Mouse (Mus musculus) small intestine, adult 2 months (tissue): ENCODE measurements around the gene Hacd3.
A peak's percentile ranks its signal among the peaks of the same experiment; 100 is the strongest.

Experiments
- CTCF ChIP-seq: fragments of 200-500 bp; IDR thresholded peaks from 2 replicates; pipeline ENCODE4 v1.5.1; 2012; ENCODE audit warnings: low read depth, mild to moderate bottlenecking, control low read depth, inconsistent platforms, low read length, moderate library complexity, mixed read lengths; ENCODE audit not compliant: insufficient replicate concordance, insufficient read length; ENCODE audit errors: extremely low read depth
- POLR2A ChIP-seq: fragments of 200-500 bp; IDR thresholded peaks from 2 replicates; pipeline ENCODE4 v1.6.1; 2012; ENCODE audit warnings: low read depth, mild to moderate bottlenecking, control low read depth, inconsistent platforms, low read length, moderate library complexity

- peak; percentile 39; the same call in 1 of the 2 replicates for TF ChIP-seq CTCF
- TF ChIP-seq POLR2A: no peak
Measured at GRCm38 (mm10) chr9:65011304-65011703, 10.2 kb downstream of the Hacd3 start.
